Mouse (Mus musculus) kidney, adult 2 months (tissue): ENCODE data around the gene Klf13. TPM values are rescaled to one million over a fixed set of nuclear protein-coding genes. Genes with fewer than 3 reads are reported as not detected.

Experiments used
- DNase-seq: peaks from one replicate; pipeline ENCODE4 v3.0.0; 2021
- H3K27ac ChIP-seq: fragments of 200-500 bp; 2 replicates; pipeline ENCODE4 v1.5.1; 2012; ENCODE audit warnings: low read depth, low read length, control low read depth, inconsistent platforms; ENCODE audit not compliant: insufficient read depth
- H3K27me3 ChIP-seq: fragments of 200-500 bp; replicated peaks from 2 replicates; pipeline ENCODE4 v1.6.1; 2012; ENCODE audit warnings: mild to moderate bottlenecking, moderate library complexity, low read length, inconsistent platforms; ENCODE audit not compliant: control insufficient read depth, insufficient read depth
- H3K36me3 ChIP-seq: fragments of 200-500 bp; 2 replicates; pipeline ENCODE4 v1.6.1; 2012; ENCODE audit warnings: mild to moderate bottlenecking, moderate library complexity, low read length, inconsistent platforms; ENCODE audit not compliant: control insufficient read depth, insufficient read depth
- H3K4me1 ChIP-seq: fragments of 200-500 bp; 2 replicates; pipeline ENCODE4 v1.6.1; 2011; ENCODE audit warnings: low read length; ENCODE audit not compliant: control insufficient read depth, insufficient read depth
- H3K4me3 ChIP-seq: fragments of 200-500 bp; 2 replicates; pipeline ENCODE4 v1.5.1; 2011; ENCODE audit warnings: mild to moderate bottlenecking, low read depth, low read length, control low read depth; ENCODE audit not compliant: insufficient read depth
- CTCF ChIP-seq: fragments of 200-500 bp; conservative IDR thresholded peaks from 2 replicates; pipeline ENCODE4 v1.5.1; 2011; ENCODE audit warnings: low read depth, mild to moderate bottlenecking, control low read depth, low read length, moderate library complexity, mixed read lengths; ENCODE audit not compliant: insufficient read depth, insufficient read length
- POLR2A ChIP-seq: fragments of 200-500 bp; IDR thresholded peaks from one replicate; pipeline ENCODE4 v1.6.1; 2011; ENCODE audit warnings: low read depth, low read length, control low read depth
- WGBS: fragments of 180-500 bp; shearing (Covaris S2); methylation state at CpG from one replicate; pipeline ENCODE4 v1.1.7; 2018; 5-methylcytosine and 5-hydroxymethylcytosine counted together
- polyA plus RNA-seq: library from polyadenylated mRNA; depleted of rRNA; stranded (reverse); fragments of >200 nt; gene quantifications from 2 replicates; pipeline ENCODE4 v1.2.3, GENCODE M21; 2012

The Klf13 gene
- polyA plus RNA-seq, 1 experiment: 31.2 TPM

- no peak for DNase-seq
- Histone ChIP-seq H3K36me3 (no peaks in the 10 kb centered on the region), H3K27ac (no peak overlapping the region), H3K27me3 (no peaks in the 10 kb centered on the region), H3K4me3 (no peak overlapping the region), H3K4me1 (peaks cover 53% of the 10 kb centered on the region)
- TF ChIP-seq POLR2A (no peak), CTCF (no peak)
- WGBS: 95% methylated on average over 8 of the region's 8 CpGs
These were observed 38.8 kb downstream of the Klf13 start for GRCm38 (mm10) chr7:63899925-63900324.

- TF ChIP-seq CTCF (no peak), POLR2A (no peak)
- Histone ChIP-seq H3K4me1 (peaks cover 49% of the 10 kb centered on the region), H3K27ac (peak overlapping the region; percentile 95; the same call in 1 of the 2 replicates)
These were observed 40.5 kb downstream of the Klf13 start for GRCm38 (mm10) chr7:63898201-63898600.

GRCm38 (mm10) chr7:63897655-63898054 lies 41.1 kb downstream of the Klf13 start:
- Histone ChIP-seq H3K27ac (peak overlapping the region; percentile 95), H3K36me3 (no peaks in the 10 kb centered on the region), H3K27me3 (no peaks in the 10 kb centered on the region), H3K4me3 (no peak overlapping the region), H3K4me1 (peaks cover 44% of the 10 kb centered on the region)
- TF ChIP-seq CTCF: no peak
- TF ChIP-seq POLR2A: no peak
- 44% methylated on average over 3 of the region's 3 CpGs for WGBS
- DNase-seq: no peak

More at GRCm38 (mm10) chr7:63898201-63898600, 40.5 kb downstream of the Klf13 start:
- WGBS: 89% methylated on average over 6 of the region's 6 CpGs
- H3K36me3 ChIP-seq: no peaks in the 10 kb centered on the region
- DNase-seq: no peak
- H3K27me3 ChIP-seq: no peaks in the 10 kb centered on the region
- no peak overlapping the region for H3K4me3 ChIP-seq

GRCm38 (mm10) chr7:63896968-63897468 lies 41.7 kb downstream of the Klf13 start:
- Histone ChIP-seq H3K27ac (peak overlapping the region; percentile 95), H3K4me1 (peaks cover 41% of the 10 kb centered on the region), H3K36me3 (no peaks in the 10 kb centered on the region), H3K4me3 (peak overlapping the region; percentile 24), H3K27me3 (no peaks in the 10 kb centered on the region)
- DNase-seq: peak; percentile 96
- 2% methylated on average over 22 of the region's 22 CpGs for WGBS
- TF ChIP-seq POLR2A: peak; percentile 71
- peak; percentile 52 for TF ChIP-seq CTCF

- WGBS: 21% methylated on average over 17 of the region's 17 CpGs
- H3K27me3 ChIP-seq: no peaks in the 10 kb centered on the region
- H3K4me1 ChIP-seq: peaks cover 35% of the 10 kb centered on the region
- no peak for DNase-seq
- no peaks in the 10 kb centered on the region; the same call in 1 of the 2 replicates for H3K36me3 ChIP-seq
- no peak for TF ChIP-seq CTCF
- TF ChIP-seq POLR2A: no peak
- H3K27ac ChIP-seq: peak overlapping the region; percentile 95
- peak overlapping the region; percentile 24; the same call in 1 of the 2 replicates for H3K4me3 ChIP-seq
These were observed 42.3 kb downstream of the Klf13 start for GRCm38 (mm10) chr7:63896276-63896967.

DNA sequence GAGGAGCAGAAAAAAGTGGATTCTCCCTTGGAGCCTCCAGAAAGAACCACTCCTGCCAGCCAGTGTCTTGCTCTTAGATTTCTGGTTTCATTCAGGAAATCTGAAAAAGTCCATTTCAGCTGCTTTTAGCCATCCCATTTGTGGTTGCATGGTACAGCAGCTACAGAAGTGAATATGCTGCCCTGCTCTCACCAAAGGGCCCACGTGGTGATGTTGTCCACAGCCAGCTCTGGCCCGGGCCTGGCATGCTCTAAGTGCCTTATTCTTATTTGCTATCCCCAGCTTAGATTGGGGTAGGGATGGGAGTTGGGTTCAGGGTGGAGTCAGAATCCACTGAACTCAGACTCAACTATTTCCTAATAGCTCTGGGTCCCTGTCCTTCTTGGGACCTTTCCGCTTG lies 43.5 kb downstream of the Klf13 start:
- peaks cover 33% of the 10 kb centered on the region for H3K4me1 ChIP-seq
- no peak for DNase-seq
- H3K27me3 ChIP-seq: no peaks in the 10 kb centered on the region
- peak overlapping the region; percentile 65 for H3K27ac ChIP-seq
- H3K36me3 ChIP-seq: no peaks in the 10 kb centered on the region; the same call in 1 of the 2 replicates
- TF ChIP-seq POLR2A: no peak
- no peak for TF ChIP-seq CTCF
- no peak overlapping the region for H3K4me3 ChIP-seq
- WGBS: 79% methylated on average over 3 of the region's 3 CpGs

DNA sequence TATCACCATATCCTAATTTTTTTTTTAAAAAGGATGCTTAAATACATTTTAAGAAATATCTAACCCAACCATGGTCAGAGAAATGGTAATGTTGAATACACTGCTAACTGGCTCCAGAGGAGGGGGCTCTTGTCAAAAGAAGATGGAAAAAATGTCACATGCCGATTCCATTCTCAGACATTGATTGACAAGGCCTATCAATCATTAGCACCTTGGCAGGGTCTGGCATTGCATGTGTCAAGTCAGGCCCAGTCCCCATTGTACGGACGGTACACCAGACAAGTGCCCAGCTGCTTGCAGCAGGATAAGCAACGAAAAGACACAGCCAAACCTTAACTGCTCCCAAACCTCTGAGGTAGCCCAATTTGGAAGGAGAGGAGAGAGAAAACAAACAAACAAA lies 44.1 kb downstream of the Klf13 start:
- 51% methylated on average over 4 of the region's 4 CpGs for WGBS
- H3K27ac ChIP-seq: peak overlapping the region; percentile 65; the same call in 1 of the 2 replicates
- peak; percentile 19; the same call in 1 of the 2 replicates for TF ChIP-seq CTCF
- TF ChIP-seq POLR2A: no peak
- peak; percentile 80 for DNase-seq
- no peaks in the 10 kb centered on the region; the same call in 1 of the 2 replicates for H3K36me3 ChIP-seq
- H3K4me1 ChIP-seq: peaks cover 33% of the 10 kb centered on the region
- H3K4me3 ChIP-seq: no peak overlapping the region
- no peaks in the 10 kb centered on the region for H3K27me3 ChIP-seq
